In genomic region chr8:108764403-108765194, GRCm38 (mm10) we compare ENCODE assay signal across 9 mouse cellular contexts.
DNase-seq lines count a peak whose midpoint lies in the region; ATAC-seq and TF ChIP-seq lines count a peak whose summit lies in the region.
"Had no signal": no experiment of that assay in that cellular context is flagged by ENCODE, and none has a peak within 500 bp of the region (broad histone marks: within the 10 kb centered on the region; RNA-seq: fewer than 3 reads in every experiment).

No protein-coding gene starts in this region.

- H3K4me1 ChIP-seq in kidney, embryonic 16.5 days (ENCODE audit: insufficient read depth, low read length), result peaks cover 57% of the 10 kb centered on the region
- peaks cover 27% of the 10 kb centered on the region for H3K4me1 ChIP-seq in embryonic facial prominence, embryonic 14.5 days (ENCODE audit: control insufficient read depth, insufficient read depth, low read length)
- H3K4me1 ChIP-seq in liver, postnatal 0 days (ENCODE audit: insufficient read depth), result peaks cover 25% of the 10 kb centered on the region

- H3K9me3 ChIP-seq in kidney, embryonic 16.5 days (ENCODE audit: low read length), result no peaks in the 10 kb centered on the region
- H3K9me3 ChIP-seq in embryonic facial prominence, embryonic 14.5 days (ENCODE audit: control insufficient read depth, low read length), result no peaks in the 10 kb centered on the region
- H3K9me3 ChIP-seq in liver, postnatal 0 days (ENCODE audit: low read length), result no peaks in the 10 kb centered on the region

- no peak for TF ChIP-seq EP300 in liver, postnatal 0 days (IDR thresholded peaks at IDR 0.05; ENCODE audit: low read depth)

- WGBS in kidney, embryonic 16.5 days, result 34% methylated on average over 19 of the region's 19 CpGs
- 41% methylated on average over 19 of the region's 19 CpGs for WGBS in embryonic facial prominence, embryonic 14.5 days
- WGBS in liver, postnatal 0 days (ENCODE audit: insufficient replicate concordance), result 51% methylated on average over 19 of the region's 19 CpGs

- TF ChIP-seq CTCF in liver, postnatal 0 days (IDR thresholded peaks at IDR 0.05; ENCODE audit: low read depth), result no peak

- H3K4me3 ChIP-seq in kidney, embryonic 16.5 days (ENCODE audit: low read length), result no peak overlapping the region
- H3K4me3 ChIP-seq in embryonic facial prominence, embryonic 14.5 days (ENCODE audit: low read depth, low read length), result no peak overlapping the region
- H3K4me3 ChIP-seq in liver, postnatal 0 days (ENCODE audit: low read depth, low read length), result no peak overlapping the region

- ATAC-seq in kidney, embryonic 16.5 days (ENCODE audit: low FRiP score, low TSS enrichment), result no peak
- peak; percentile 73 for ATAC-seq in embryonic facial prominence, embryonic 14.5 days (ENCODE audit: low read depth)
- peak; percentile 69 for ATAC-seq in liver, postnatal 0 days

- peak overlapping the region; percentile 51 for H3K27ac ChIP-seq in kidney, embryonic 16.5 days (ENCODE audit: low read length)
- peak overlapping the region; percentile 64 for H3K27ac ChIP-seq in embryonic facial prominence, embryonic 14.5 days (replicated peaks; ENCODE audit: low read depth, low read length)
- H3K27ac ChIP-seq in liver, postnatal 0 days (ENCODE audit: low read depth), result peak overlapping the region; percentile 70

- no peak for DNase-seq in kidney, postnatal 14 days
- DNase-seq in NIH3T3 (ENCODE audit: low read depth), result peak; percentile 37
- peak; percentile 65 for DNase-seq in embryonic facial prominence, embryonic 14.5 days (ENCODE audit: low spot score)
- no peak for DNase-seq in liver, postnatal 0 days
- DNase-seq in testis, postnatal 10 days (ENCODE audit: low spot score), result no peak
- no peak for DNase-seq in thymus, postnatal 10 days (ENCODE audit: low spot score in 2 of 2)
- DNase-seq in spleen, adult 18-20 months, result no peak
- DNase-seq: gastrocnemius, postnatal 25 days had no signal

- no peaks in the 10 kb centered on the region for H3K36me3 ChIP-seq in kidney, embryonic 16.5 days (ENCODE audit: insufficient read depth, low read length)
- no peaks in the 10 kb centered on the region for H3K36me3 ChIP-seq in embryonic facial prominence, embryonic 14.5 days (ENCODE audit: control insufficient read depth, insufficient read depth, low read length)
- no peaks in the 10 kb centered on the region for H3K36me3 ChIP-seq in liver, postnatal 0 days (replicated peaks; ENCODE audit: insufficient read depth, low read length)

- no peaks in the 10 kb centered on the region for H3K27me3 ChIP-seq in kidney, embryonic 16.5 days (ENCODE audit: insufficient read depth, low read length)
- no peaks in the 10 kb centered on the region for H3K27me3 ChIP-seq in embryonic facial prominence, embryonic 14.5 days (replicated peaks; ENCODE audit: control insufficient read depth, insufficient read depth, low read length)
- H3K27me3 ChIP-seq in liver, postnatal 0 days (ENCODE audit: insufficient read depth, low read length), result no peaks in the 10 kb centered on the region

- H3K4me2 ChIP-seq in kidney, embryonic 16.5 days (replicated peaks; ENCODE audit: low read depth, low read length), result no peak overlapping the region; the same call in 1 of the 2 replicates
- peak overlapping the region; percentile 8; the same call in 1 of the 2 replicates for H3K4me2 ChIP-seq in embryonic facial prominence, embryonic 14.5 days (ENCODE audit: low read depth, low read length)
- no peak overlapping the region for H3K4me2 ChIP-seq in liver, postnatal 0 days (ENCODE audit: low read depth, low read length)

- H3K9ac ChIP-seq in kidney, embryonic 16.5 days (replicated peaks; ENCODE audit: low read length), result peak overlapping the region; percentile 27; the same call in 1 of the 2 replicates
- 0 out of 2 replicates have a peak overlapping the region, but pooled peaks have one; percentile 9 for H3K9ac ChIP-seq in embryonic facial prominence, embryonic 14.5 days (ENCODE audit: low read depth, low read length)
- no peak overlapping the region for H3K9ac ChIP-seq in liver, postnatal 0 days (replicated peaks)

Comparison
In these comparisons a context has a peak if more than half of its experiments do, and no peak if none do; other contexts are left out.
1. DNase-seq: peak in NIH3T3 (single experiment) and embryonic facial prominence, embryonic 14.5 days (single experiment); none in kidney, postnatal 14 days (single experiment), liver, postnatal 0 days (single experiment), testis, postnatal 10 days (single experiment), thymus, postnatal 10 days (0 of 2) and spleen, adult 18-20 months (0 of 2).
2. Peak in every context shown above with its lines, with median percentiles within 50 percentile points of each other: H3K27ac ChIP-seq.